Mouse (Mus musculus): ENCODE measurements around the gene Cryge. TPM values are rescaled to one million over a fixed set of nuclear protein-coding genes. Genes with fewer than 3 reads are reported as not detected.

Gene Cryge
- polyA plus RNA-seq, 1 experiment from 2014 or later: not detected

DNA sequence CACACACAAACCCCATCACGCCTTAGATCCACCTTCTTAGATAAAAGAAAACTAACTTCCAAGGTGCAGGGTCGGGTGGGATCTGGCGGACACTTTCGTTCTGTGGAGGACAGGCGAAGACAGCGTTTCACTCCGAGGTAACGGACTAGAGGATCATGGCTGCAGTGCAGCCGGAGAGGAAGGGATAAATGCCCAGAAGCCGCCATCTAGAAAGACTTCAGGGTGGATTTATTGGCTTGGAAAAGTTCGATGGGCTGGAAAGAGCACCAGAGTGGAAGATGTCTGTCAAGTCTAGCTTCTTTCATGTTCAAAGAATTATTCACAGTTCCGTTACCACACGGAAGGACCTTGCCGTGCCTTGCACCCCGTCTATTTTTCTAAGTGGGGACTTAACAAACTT, 13.3 kb upstream of the Cryge start:
- Histone ChIP-seq H3K27me3 (ENCODE audit: control insufficient read depth, insufficient read depth, low read depth, low read length) (no peaks in the 10 kb centered on the region), H3K4me2 (ENCODE audit: low read depth, low read length) (no peak overlapping the region), H3K36me3 (ENCODE audit: control insufficient read depth, insufficient read depth) (no peaks in the 10 kb centered on the region), H3K9me3 (replicated peaks; ENCODE audit: control insufficient read depth, low read length) (no peaks in the 10 kb centered on the region), H3K4me3 (ENCODE audit: low read depth, low read length) (no peak overlapping the region), H3K27ac (ENCODE audit: low read length) (no peak overlapping the region), H3K9ac (ENCODE audit: low read depth, low read length) (no peak overlapping the region), H3K4me1 (ENCODE audit: control insufficient read depth, low read depth, low read length) (no peaks in the 10 kb centered on the region)
- ATAC-seq (ENCODE audit: low read depth): no peak
- 77% methylated on average over 15 of the region's 15 CpGs for WGBS (ENCODE audit: insufficient replicate concordance)

DNA sequence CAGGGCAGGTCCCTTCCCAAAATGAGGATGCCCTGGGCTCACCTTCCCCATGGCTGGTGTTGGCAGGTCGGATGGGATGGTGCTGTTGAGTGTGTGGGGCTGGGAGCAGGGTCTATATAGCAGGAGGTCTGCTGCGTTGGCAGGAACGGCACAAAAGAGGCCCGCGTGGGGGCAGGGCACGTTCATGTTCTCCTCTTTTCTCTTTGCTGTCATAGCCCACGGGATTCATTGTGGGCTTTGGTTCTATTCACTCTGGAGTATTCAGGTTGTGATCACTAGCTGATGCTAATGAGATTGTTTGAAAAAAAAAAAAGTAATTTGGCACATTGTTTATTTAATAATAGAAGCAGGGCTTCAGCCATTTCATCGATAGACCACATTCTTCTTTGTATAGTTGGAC, 12.4 kb upstream of the Cryge start, which contains the start of gene Crygd:
Gene Crygd (minus strand): TSS at position 101 of the 400 bp plus-strand sequence.
- Histone ChIP-seq H3K36me3 (ENCODE audit: control insufficient read depth, insufficient read depth) (no peaks in the 10 kb centered on the region), H3K27me3 (ENCODE audit: control insufficient read depth, insufficient read depth, low read depth, low read length) (no peaks in the 10 kb centered on the region), H3K4me3 (ENCODE audit: low read depth, low read length) (no peak within 1 kb of the TSS), H3K9ac (ENCODE audit: low read depth, low read length) (no peak within 1 kb of the TSS), H3K4me1 (ENCODE audit: control insufficient read depth, low read depth, low read length) (no peaks in the 10 kb centered on the region), H3K4me2 (ENCODE audit: low read depth, low read length) (no peak within 1 kb of the TSS), H3K9me3 (replicated peaks; ENCODE audit: control insufficient read depth, low read length) (no peaks in the 10 kb centered on the region), H3K27ac (ENCODE audit: low read length) (no peak within 1 kb of the TSS)
- 78% methylated on average over 8 of the region's 8 CpGs for WGBS (ENCODE audit: insufficient replicate concordance)
- ATAC-seq (ENCODE audit: low read depth): no peak

DNA sequence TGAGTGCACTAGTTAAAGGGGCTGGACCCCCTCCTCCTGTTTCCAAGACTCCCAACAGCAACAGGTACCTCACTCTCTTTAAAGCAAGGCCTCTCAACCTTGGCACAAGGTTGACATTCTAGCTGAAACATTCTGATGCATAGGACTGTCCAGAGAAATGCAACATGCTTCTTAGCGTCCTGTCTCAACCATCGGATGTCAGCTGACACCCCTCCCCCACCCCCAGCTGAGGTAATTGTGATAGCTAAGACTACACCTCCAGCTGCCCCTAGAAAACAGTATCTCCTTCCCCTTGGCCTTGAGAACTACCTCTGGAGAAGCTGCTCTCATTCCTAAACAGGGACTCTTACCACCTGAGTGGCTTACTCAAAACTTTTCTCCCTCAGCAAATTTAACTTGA, 1.2 kb upstream of the Cryge start:
- Histone ChIP-seq H3K9me3 (replicated peaks; ENCODE audit: control insufficient read depth, low read length) (no peaks in the 10 kb centered on the region), H3K27me3 (ENCODE audit: control insufficient read depth, insufficient read depth, low read depth, low read length) (no peaks in the 10 kb centered on the region), H3K9ac (ENCODE audit: low read depth, low read length) (no peak overlapping the region), H3K36me3 (ENCODE audit: control insufficient read depth, insufficient read depth) (no peaks in the 10 kb centered on the region), H3K4me1 (ENCODE audit: control insufficient read depth, low read depth, low read length) (no peaks in the 10 kb centered on the region), H3K4me3 (ENCODE audit: low read depth, low read length) (no peak overlapping the region), H3K4me2 (ENCODE audit: low read depth, low read length) (no peak overlapping the region), H3K27ac (ENCODE audit: low read length) (no peak overlapping the region)
- no peak for ATAC-seq (ENCODE audit: low read depth)
- WGBS (ENCODE audit: insufficient replicate concordance): 39% methylated on average over 2 of the region's 2 CpGs

DNA sequence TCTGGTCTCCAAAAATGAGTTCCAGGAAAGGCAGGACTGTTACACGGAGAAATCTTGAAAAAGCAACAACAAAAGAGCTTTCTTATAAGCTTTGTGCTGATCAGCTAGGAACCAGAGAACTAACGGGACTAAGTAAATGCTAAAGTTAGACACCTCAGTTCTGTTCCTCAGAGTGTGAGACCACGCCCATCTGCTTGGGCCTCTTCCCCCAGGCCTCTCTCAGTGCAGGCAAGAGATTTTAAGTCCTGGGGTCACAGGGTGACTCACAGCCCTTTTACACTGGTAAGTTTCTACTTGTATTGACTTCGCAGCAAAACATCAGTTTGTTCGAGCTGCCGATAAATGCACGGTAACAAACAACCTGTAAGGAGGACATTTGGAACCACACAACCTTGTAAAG, 747 bp upstream of the Cryge start:
- Histone ChIP-seq H3K27ac (ENCODE audit: low read length) (no peak overlapping the region), H3K4me2 (ENCODE audit: low read depth, low read length) (no peak overlapping the region), H3K4me3 (ENCODE audit: low read depth, low read length) (no peak overlapping the region), H3K4me1 (ENCODE audit: control insufficient read depth, low read depth, low read length) (no peaks in the 10 kb centered on the region), H3K9me3 (replicated peaks; ENCODE audit: control insufficient read depth, low read length) (no peaks in the 10 kb centered on the region), H3K9ac (ENCODE audit: low read depth, low read length) (no peak overlapping the region), H3K36me3 (ENCODE audit: control insufficient read depth, insufficient read depth) (no peaks in the 10 kb centered on the region), H3K27me3 (ENCODE audit: control insufficient read depth, insufficient read depth, low read depth, low read length) (no peaks in the 10 kb centered on the region)
- 63% methylated on average over 7 of the region's 7 CpGs for WGBS (ENCODE audit: insufficient replicate concordance)
- no peak for ATAC-seq (ENCODE audit: low read depth)

DNA sequence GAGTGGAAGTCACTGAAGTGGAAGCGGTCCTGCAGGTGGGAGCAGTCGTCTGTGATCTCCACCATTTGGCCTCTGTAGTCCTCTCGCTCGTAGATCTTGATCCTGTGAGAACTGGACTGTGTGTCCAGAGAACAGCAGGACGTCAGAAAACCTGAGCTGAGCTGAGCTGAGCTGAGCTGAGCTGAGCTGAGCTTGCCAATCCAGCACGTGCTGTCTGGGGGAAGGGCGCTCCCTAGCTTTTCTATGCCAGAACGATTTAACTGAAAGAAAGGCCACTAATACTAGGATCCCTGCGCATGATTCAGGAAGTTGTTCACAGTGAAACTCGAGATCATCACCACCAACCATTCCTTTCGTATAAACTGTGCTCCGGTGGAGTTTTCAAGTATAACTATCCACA, 2.2 kb downstream of the Cryge start:
- Histone ChIP-seq H3K4me2 (ENCODE audit: low read depth, low read length) (no peak overlapping the region), H3K4me1 (ENCODE audit: control insufficient read depth, low read depth, low read length) (no peaks in the 10 kb centered on the region), H3K4me3 (ENCODE audit: low read depth, low read length) (no peak overlapping the region), H3K9me3 (replicated peaks; ENCODE audit: control insufficient read depth, low read length) (no peaks in the 10 kb centered on the region), H3K27ac (ENCODE audit: low read length) (no peak overlapping the region), H3K9ac (ENCODE audit: low read depth, low read length) (no peak overlapping the region), H3K27me3 (ENCODE audit: control insufficient read depth, insufficient read depth, low read depth, low read length) (no peaks in the 10 kb centered on the region), H3K36me3 (ENCODE audit: control insufficient read depth, insufficient read depth) (no peaks in the 10 kb centered on the region)
- 58% methylated on average over 12 of the region's 12 CpGs for WGBS (ENCODE audit: insufficient replicate concordance)
- ATAC-seq (ENCODE audit: low read depth): no peak

DNA sequence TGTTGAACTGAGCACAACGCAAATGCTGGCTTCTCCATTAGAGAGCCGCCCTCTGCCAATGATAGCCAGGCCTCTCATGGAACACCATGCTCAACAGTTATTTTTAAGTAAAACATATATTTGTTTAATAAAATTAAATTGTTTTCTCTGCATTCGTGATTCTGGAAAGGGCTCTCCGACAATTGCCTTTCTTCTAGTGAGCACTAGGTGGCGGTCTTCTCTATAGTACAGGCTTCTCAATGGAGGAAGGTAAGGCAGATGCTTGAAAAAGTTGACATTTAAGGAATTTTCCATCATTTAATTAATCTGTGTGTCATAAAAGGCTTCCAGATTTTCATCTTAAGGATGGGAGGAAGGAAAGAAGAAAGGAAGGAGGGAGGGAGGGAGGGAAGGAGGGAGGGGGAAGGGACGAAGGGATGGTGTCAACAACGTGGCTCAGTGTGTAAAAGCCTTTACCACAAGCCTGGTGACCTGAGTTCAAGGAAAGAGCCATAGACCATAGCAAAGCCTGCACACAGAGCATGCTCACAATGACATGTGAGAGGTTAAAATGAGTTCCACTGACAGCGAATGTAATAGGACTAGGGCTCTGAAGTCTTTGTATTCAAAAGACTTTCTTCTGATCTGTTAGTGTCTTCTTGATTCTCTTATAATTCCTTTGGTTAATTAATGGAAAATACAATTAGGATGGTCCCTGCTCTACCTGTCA, 4.4 kb downstream of the Cryge start:
- Histone ChIP-seq H3K4me3 (ENCODE audit: low read depth, low read length) (no peak overlapping the region), H3K4me2 (ENCODE audit: low read depth, low read length) (no peak overlapping the region), H3K27me3 (ENCODE audit: control insufficient read depth, insufficient read depth, low read depth, low read length) (no peaks in the 10 kb centered on the region), H3K27ac (ENCODE audit: low read length) (no peak overlapping the region), H3K9ac (ENCODE audit: low read depth, low read length) (no peak overlapping the region), H3K36me3 (ENCODE audit: control insufficient read depth, insufficient read depth) (no peaks in the 10 kb centered on the region), H3K4me1 (ENCODE audit: control insufficient read depth, low read depth, low read length) (no peaks in the 10 kb centered on the region), H3K9me3 (replicated peaks; ENCODE audit: control insufficient read depth, low read length) (no peaks in the 10 kb centered on the region)
- no peak for ATAC-seq (ENCODE audit: low read depth)
- WGBS (ENCODE audit: insufficient replicate concordance): 31% methylated on average over 8 of the region's 8 CpGs

DNA sequence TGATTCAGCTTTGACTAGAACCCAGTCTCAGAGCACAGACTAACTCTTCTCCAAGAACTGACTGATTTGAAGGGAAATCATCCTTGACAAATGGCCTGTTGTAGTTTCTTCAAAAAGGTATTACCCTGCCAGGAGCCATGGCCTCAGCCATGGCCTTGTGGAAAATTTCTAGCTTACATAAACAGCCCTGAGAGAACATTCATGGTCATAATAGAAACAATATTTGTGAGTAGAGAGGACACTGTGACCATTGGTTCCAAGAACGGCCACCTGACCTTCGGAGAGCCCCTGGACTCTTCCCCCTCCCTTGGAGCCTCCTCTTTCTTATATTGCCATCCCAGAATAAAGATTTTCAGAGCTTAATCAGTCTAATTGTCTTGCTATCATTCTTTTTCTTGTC, 7.5 kb downstream of the Cryge start:
- ATAC-seq (ENCODE audit: low read depth): no peak
- no peak overlapping the region for H3K9ac ChIP-seq (ENCODE audit: low read depth, low read length)
- WGBS (ENCODE audit: insufficient replicate concordance): 66% methylated on average over 2 of the region's 2 CpGs
- no peaks in the 10 kb centered on the region for H3K9me3 ChIP-seq (replicated peaks; ENCODE audit: control insufficient read depth, low read length)
- H3K27ac ChIP-seq (ENCODE audit: low read length): no peak overlapping the region
- no peaks in the 10 kb centered on the region for H3K27me3 ChIP-seq (ENCODE audit: control insufficient read depth, insufficient read depth, low read depth, low read length)
- no peaks in the 10 kb centered on the region for H3K4me1 ChIP-seq (ENCODE audit: control insufficient read depth, low read depth, low read length)
- H3K36me3 ChIP-seq (ENCODE audit: control insufficient read depth, insufficient read depth): no peaks in the 10 kb centered on the region
- no peak overlapping the region for H3K4me2 ChIP-seq (ENCODE audit: low read depth, low read length)
- H3K4me3 ChIP-seq (ENCODE audit: low read depth, low read length): no peak overlapping the region

DNA sequence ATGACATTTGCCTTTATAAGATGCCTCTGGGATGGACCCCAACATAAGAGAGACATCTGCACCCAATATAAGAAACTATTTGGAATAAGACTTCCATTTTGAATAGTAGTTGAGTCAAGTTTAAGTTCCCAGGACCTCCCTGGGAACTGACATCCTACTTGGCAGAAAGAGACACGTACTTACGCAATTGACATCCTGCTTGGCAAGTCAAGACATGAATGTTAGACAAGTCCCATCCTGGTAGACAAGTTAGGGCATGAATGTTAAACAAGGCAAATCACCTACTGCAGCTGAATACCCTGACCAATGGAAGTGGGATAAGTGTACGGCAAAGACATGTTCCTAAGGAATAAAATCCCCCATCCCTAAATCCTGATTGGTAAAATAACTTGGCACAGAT, 9.1 kb downstream of the Cryge start:
- WGBS (ENCODE audit: insufficient replicate concordance): 76% methylated on average over 3 of the region's 3 CpGs
- H3K27ac ChIP-seq (ENCODE audit: low read length): no peak overlapping the region
- no peak overlapping the region for H3K9ac ChIP-seq (ENCODE audit: low read depth, low read length)
- H3K4me2 ChIP-seq (ENCODE audit: low read depth, low read length): no peak overlapping the region
- H3K9me3 ChIP-seq (replicated peaks; ENCODE audit: control insufficient read depth, low read length): no peaks in the 10 kb centered on the region
- H3K27me3 ChIP-seq (ENCODE audit: control insufficient read depth, insufficient read depth, low read depth, low read length): no peaks in the 10 kb centered on the region
- no peak for ATAC-seq (ENCODE audit: low read depth)
- no peak overlapping the region for H3K4me3 ChIP-seq (ENCODE audit: low read depth, low read length)
- no peaks in the 10 kb centered on the region for H3K4me1 ChIP-seq (ENCODE audit: control insufficient read depth, low read depth, low read length)
- H3K36me3 ChIP-seq (ENCODE audit: control insufficient read depth, insufficient read depth): no peaks in the 10 kb centered on the region

DNA sequence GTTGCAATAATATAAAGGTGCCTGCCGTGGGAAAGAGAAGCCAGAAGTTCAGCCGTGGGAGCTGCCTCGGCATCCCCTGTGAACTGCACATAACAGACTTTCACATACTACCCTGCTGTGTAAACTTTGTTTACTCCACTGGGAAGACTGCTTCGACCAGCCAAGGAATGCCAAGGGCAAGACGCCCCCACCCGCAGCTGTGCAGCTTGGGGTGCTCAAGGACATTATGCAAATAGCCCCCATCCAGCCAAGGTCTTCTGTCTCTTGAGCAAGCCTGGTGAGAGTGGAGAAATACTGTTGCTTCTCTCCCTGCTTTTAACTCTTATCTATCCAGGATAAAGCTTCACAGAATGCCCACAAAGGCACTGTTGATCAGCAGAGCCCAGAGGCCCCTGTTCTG, 10.1 kb downstream of the Cryge start:
- H3K27me3 ChIP-seq (ENCODE audit: control insufficient read depth, insufficient read depth, low read depth, low read length): no peaks in the 10 kb centered on the region
- H3K4me3 ChIP-seq (ENCODE audit: low read depth, low read length): no peak overlapping the region
- H3K4me1 ChIP-seq (ENCODE audit: control insufficient read depth, low read depth, low read length): no peaks in the 10 kb centered on the region
- no peak overlapping the region for H3K9ac ChIP-seq (ENCODE audit: low read depth, low read length)
- H3K36me3 ChIP-seq (ENCODE audit: control insufficient read depth, insufficient read depth): no peaks in the 10 kb centered on the region
- no peaks in the 10 kb centered on the region for H3K9me3 ChIP-seq (replicated peaks; ENCODE audit: control insufficient read depth, low read length)
- no peak overlapping the region for H3K27ac ChIP-seq (ENCODE audit: low read length)
- WGBS (ENCODE audit: insufficient replicate concordance): 59% methylated on average over 6 of the region's 6 CpGs
- no peak overlapping the region for H3K4me2 ChIP-seq (ENCODE audit: low read depth, low read length)
- no peak for ATAC-seq (ENCODE audit: low read depth)
